Mouse (Mus musculus) embryo, embryonic 9.5 days (tissue): Measurements from ENCODE around the gene Pdcl3.
"Not testable (repeated sequence)": the region's sequence is repeated elsewhere in the genome, so short reads cannot be mapped to it uniquely, and the experiment has no call there.

Experiments used
- DNase-seq: peaks from one replicate; pipeline ENCODE4 v3.0.0-alpha.2; 2017; ENCODE audit errors: extremely low spot score

Pdcl3 gene

GRCm38 (mm10) chr1:39025142-39025541 lies 39.7 kb downstream of the Pdcl3 start:
- no peak for DNase-seq

DNA sequence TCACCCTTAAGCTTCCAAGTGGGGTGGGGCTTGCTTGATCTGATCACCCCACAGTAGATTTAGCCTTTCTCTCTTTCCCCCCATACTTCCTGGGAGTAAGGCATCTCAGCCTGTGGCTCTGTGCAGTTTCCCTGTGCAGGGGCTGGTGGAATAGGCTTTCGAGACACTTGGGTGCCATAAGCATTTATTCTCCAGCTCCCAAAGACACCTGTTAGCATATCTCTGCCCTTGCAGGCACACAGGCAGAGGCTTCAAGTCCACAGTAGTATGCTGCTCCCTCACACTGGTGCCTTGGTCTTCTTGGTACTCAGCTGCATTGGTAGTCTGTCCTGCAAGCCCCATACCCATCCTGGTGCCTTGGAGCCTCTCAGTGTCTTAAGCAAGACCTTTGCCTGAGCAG lies 40.4 kb downstream of the Pdcl3 start:
- no peak for DNase-seq

DNA sequence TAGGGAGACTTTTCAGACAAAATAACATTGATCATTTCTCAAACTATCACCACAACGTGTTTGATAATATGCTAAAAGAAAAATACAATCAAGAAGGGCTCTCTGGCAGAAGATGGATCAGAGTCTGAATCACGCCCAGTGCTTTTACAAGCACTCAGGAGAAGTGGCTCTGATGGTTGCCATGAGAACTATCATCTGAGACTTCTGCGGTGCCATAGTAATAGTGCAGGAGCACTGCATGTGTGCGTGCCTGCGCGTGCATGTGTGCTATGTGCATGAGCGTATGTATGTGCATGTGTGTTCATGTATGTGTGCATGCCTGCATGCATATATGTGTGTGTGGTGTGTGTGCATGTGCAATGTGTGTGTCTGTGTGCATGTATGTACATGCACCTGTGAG lies 43.8 kb downstream of the Pdcl3 start:
- DNase-seq, result no peak

DNA sequence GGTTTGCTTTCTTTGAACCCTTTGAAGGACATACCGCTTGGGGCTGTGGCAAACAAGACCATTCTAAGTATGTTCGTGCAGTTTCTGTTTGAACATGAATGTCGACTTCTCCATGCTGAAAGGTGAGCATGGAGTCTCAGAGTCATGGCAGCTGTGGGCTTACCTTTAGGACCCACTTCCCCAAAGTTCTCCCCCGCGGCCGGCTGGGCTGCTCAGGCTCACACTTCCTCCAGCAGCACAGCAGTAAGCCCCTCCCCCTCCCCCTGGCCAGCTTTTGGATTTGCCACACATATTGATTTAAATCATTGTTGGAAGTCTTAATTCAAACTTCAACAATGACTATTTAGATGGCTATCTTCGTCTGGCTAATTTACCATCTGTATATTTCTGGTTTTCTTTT lies 44.7 kb downstream of the Pdcl3 start:
- DNase-seq, result peak; percentile 9

GRCm38 (mm10) chr1:39035817-39036216 lies 50.4 kb downstream of the Pdcl3 start:
- DNase-seq, result no peak

- no peak for DNase-seq
These were observed 56.8 kb downstream of the Pdcl3 start for GRCm38 (mm10) chr1:39042188-39042587.

DNA sequence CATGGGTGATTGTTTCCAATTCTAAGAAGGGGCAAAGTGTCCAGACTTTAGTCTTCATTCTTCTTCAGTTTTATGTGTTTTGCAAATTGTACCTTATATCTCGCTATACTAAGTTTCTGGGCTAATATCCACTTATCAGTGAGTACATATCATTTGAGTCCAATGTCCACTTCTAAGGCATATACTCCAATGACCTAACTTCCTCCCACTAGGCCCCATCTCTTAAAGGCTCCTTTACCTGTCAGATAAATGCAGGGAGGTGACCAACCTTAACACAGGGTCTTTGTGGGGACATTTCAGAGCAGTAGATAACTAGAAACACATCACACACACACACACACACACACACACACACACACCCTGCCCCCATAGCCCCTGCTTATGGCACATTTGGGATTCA lies 59.0 kb downstream of the Pdcl3 start:
- DNase-seq, result not testable (repeated sequence)

DNA sequence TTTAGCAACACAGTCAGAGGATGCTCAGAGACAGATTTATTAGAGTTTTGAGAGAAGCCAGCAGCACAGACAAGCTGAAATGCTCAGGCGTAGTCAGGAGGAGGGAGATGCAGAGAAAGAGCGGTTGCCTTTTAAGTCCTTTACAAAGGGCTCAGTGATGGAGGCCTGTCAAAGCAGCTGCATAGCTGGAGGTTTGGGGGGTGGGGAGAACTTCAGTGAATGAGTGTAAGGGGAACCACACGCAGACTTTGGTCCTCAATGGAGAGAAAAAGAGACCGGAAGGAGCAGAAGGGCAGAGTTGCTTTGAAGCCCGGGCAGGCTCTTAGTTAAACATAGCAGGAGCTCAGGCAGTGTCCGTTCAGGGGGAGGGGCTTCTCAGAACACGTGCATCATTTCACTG lies 61.3 kb downstream of the Pdcl3 start:
- peak; percentile 26 for DNase-seq
